Mouse (Mus musculus): ENCODE data around the gene Unc79. TPM values are rescaled to one million over a fixed set of nuclear protein-coding genes. Genes with fewer than 3 reads are reported as not detected.

The Unc79 gene
- total and polyA plus RNA-seq, 2 experiments from 2014 or later: 6.7 to 39.5 TPM

GRCm38 (mm10) chr12:102930789-102931188, 17.9 kb upstream of the Unc79 start:
- H3K27me3 ChIP-seq (ENCODE audit: insufficient read depth, low read length): no peaks in the 10 kb centered on the region
- DNase-seq (ENCODE audit: low spot score) (no peak), ATAC-seq (ENCODE audit: low FRiP score) (no peak)
- no peak overlapping the region for H3K4me3 ChIP-seq (ENCODE audit: low read depth, low read length)
- no peak overlapping the region for H3K4me2 ChIP-seq (ENCODE audit: low read depth, low read length, poor library complexity, severe bottlenecking)
- H3K36me3 ChIP-seq (ENCODE audit: insufficient read depth, low read length): no peaks in the 10 kb centered on the region
- TF ChIP-seq CTCF (IDR thresholded peaks at IDR 0.05): no peak
- H3K4me1 ChIP-seq (ENCODE audit: insufficient read depth, low read length): no peaks in the 10 kb centered on the region
- H3K9me3 ChIP-seq (ENCODE audit: low read length): no peaks in the 10 kb centered on the region
- 86% methylated on average over 7 of the region's 7 CpGs for WGBS
- H3K27ac ChIP-seq (ENCODE audit: low read depth, low read length): no peak overlapping the region
- H3K9ac ChIP-seq (replicated peaks; ENCODE audit: low read length, poor library complexity, severe bottlenecking): no peak overlapping the region

GRCm38 (mm10) chr12:102935892-102936291, 12.8 kb upstream of the Unc79 start:
- Histone ChIP-seq H3K4me1 (ENCODE audit: insufficient read depth, low read length) (no peaks in the 10 kb centered on the region), H3K9ac (replicated peaks; ENCODE audit: low read length, poor library complexity, severe bottlenecking) (no peak overlapping the region), H3K4me2 (ENCODE audit: low read depth, low read length, poor library complexity, severe bottlenecking) (no peak overlapping the region), H3K27me3 (ENCODE audit: insufficient read depth, low read length) (no peaks in the 10 kb centered on the region), H3K27ac (ENCODE audit: low read depth, low read length) (no peak overlapping the region), H3K36me3 (ENCODE audit: insufficient read depth, low read length) (no peaks in the 10 kb centered on the region), H3K9me3 (ENCODE audit: low read length) (no peaks in the 10 kb centered on the region), H3K4me3 (ENCODE audit: low read depth, low read length) (no peak overlapping the region)
- no peak for DNase-seq (ENCODE audit: low spot score)
- ATAC-seq (ENCODE audit: low FRiP score): no peak
- 62% methylated on average over 1 of the region's 1 CpGs for WGBS
- TF ChIP-seq CTCF (IDR thresholded peaks at IDR 0.05): no peak

- Histone ChIP-seq H3K4me2 (ENCODE audit: low read depth, low read length, poor library complexity, severe bottlenecking) (no peak overlapping the region), H3K4me3 (ENCODE audit: low read depth, low read length) (no peak overlapping the region), H3K27me3 (ENCODE audit: insufficient read depth, low read length) (no peaks in the 10 kb centered on the region), H3K9ac (replicated peaks; ENCODE audit: low read length, poor library complexity, severe bottlenecking) (no peak overlapping the region), H3K4me1 (ENCODE audit: insufficient read depth, low read length) (no peaks in the 10 kb centered on the region; the same call in 1 of the 2 replicates), H3K27ac (ENCODE audit: low read depth, low read length) (no peak overlapping the region), H3K36me3 (ENCODE audit: insufficient read depth, low read length) (no peaks in the 10 kb centered on the region), H3K9me3 (ENCODE audit: low read length) (no peaks in the 10 kb centered on the region)
- WGBS: 93% methylated on average over 1 of the region's 1 CpGs
- no peak for TF ChIP-seq CTCF (IDR thresholded peaks at IDR 0.05)
- DNase-seq (ENCODE audit: low spot score) (no peak), ATAC-seq (ENCODE audit: low FRiP score) (no peak)
These were observed 3.1 kb upstream of the Unc79 start for GRCm38 (mm10) chr12:102945571-102945970.

GRCm38 (mm10) chr12:102947826-102948225, 833 bp upstream of the Unc79 start:
- Histone ChIP-seq H3K9me3 (ENCODE audit: low read length) (no peaks in the 10 kb centered on the region), H3K9ac (replicated peaks; ENCODE audit: low read length, poor library complexity, severe bottlenecking) (no peak overlapping the region), H3K4me1 (ENCODE audit: insufficient read depth, low read length) (peaks cover 8% of the 10 kb centered on the region; the same call in 1 of the 2 replicates), H3K36me3 (ENCODE audit: insufficient read depth, low read length) (no peaks in the 10 kb centered on the region), H3K4me3 (ENCODE audit: low read depth, low read length) (peak overlapping the region; percentile 59), H3K27ac (ENCODE audit: low read depth, low read length) (peak overlapping the region; percentile 96), H3K4me2 (ENCODE audit: low read depth, low read length, poor library complexity, severe bottlenecking) (peak overlapping the region; percentile 66), H3K27me3 (ENCODE audit: insufficient read depth, low read length) (no peaks in the 10 kb centered on the region)
- 33% methylated on average over 10 of the region's 10 CpGs for WGBS
- ATAC-seq (ENCODE audit: low FRiP score) (no peak), DNase-seq (ENCODE audit: low spot score) (no peak)
- no peak for TF ChIP-seq CTCF (IDR thresholded peaks at IDR 0.05)

GRCm38 (mm10) chr12:102949395-102950208, 943 bp downstream of the Unc79 start:
- Histone ChIP-seq H3K36me3 (ENCODE audit: insufficient read depth, low read length) (no peaks in the 10 kb centered on the region), H3K4me3 (ENCODE audit: low read depth, low read length) (peak overlapping the region; percentile 59), H3K27ac (ENCODE audit: low read depth, low read length) (peak overlapping the region; percentile 96), H3K9ac (replicated peaks; ENCODE audit: low read length, poor library complexity, severe bottlenecking) (peak overlapping the region; percentile 76), H3K4me2 (ENCODE audit: low read depth, low read length, poor library complexity, severe bottlenecking) (peak overlapping the region; percentile 66), H3K27me3 (ENCODE audit: insufficient read depth, low read length) (no peaks in the 10 kb centered on the region), H3K4me1 (ENCODE audit: insufficient read depth, low read length) (peaks cover 11% of the 10 kb centered on the region; the same call in 1 of the 2 replicates), H3K9me3 (ENCODE audit: low read length) (no peaks in the 10 kb centered on the region)
- peak; percentile 68 for ATAC-seq (ENCODE audit: low FRiP score)
- peak; percentile 86 for DNase-seq (ENCODE audit: low spot score)
- TF ChIP-seq CTCF (IDR thresholded peaks at IDR 0.05): no peak
- under 1% methylated on average over 35 of the region's 42 CpGs for WGBS

- ATAC-seq (ENCODE audit: low FRiP score) (no peak), DNase-seq (ENCODE audit: low spot score) (no peak)
- H3K27me3 ChIP-seq (ENCODE audit: insufficient read depth, low read length): no peaks in the 10 kb centered on the region
- no peaks in the 10 kb centered on the region for H3K9me3 ChIP-seq (ENCODE audit: low read length)
- H3K36me3 ChIP-seq (ENCODE audit: insufficient read depth, low read length): no peaks in the 10 kb centered on the region
- no peak overlapping the region for H3K4me3 ChIP-seq (ENCODE audit: low read depth, low read length)
- no peak overlapping the region for H3K9ac ChIP-seq (replicated peaks; ENCODE audit: low read length, poor library complexity, severe bottlenecking)
- H3K4me2 ChIP-seq (ENCODE audit: low read depth, low read length, poor library complexity, severe bottlenecking): no peak overlapping the region
- no peak overlapping the region for H3K27ac ChIP-seq (ENCODE audit: low read depth, low read length)
- peak; percentile 34; the same call in 1 of the 2 replicates for TF ChIP-seq CTCF (IDR thresholded peaks at IDR 0.05)
- 93% methylated on average over 7 of the region's 7 CpGs for WGBS
- no peaks in the 10 kb centered on the region for H3K4me1 ChIP-seq (ENCODE audit: insufficient read depth, low read length)
These were observed 11.6 kb downstream of the Unc79 start for GRCm38 (mm10) chr12:102960051-102960775.
